Mouse (Mus musculus): ENCODE data around the gene Pafah1b2.

DNA sequence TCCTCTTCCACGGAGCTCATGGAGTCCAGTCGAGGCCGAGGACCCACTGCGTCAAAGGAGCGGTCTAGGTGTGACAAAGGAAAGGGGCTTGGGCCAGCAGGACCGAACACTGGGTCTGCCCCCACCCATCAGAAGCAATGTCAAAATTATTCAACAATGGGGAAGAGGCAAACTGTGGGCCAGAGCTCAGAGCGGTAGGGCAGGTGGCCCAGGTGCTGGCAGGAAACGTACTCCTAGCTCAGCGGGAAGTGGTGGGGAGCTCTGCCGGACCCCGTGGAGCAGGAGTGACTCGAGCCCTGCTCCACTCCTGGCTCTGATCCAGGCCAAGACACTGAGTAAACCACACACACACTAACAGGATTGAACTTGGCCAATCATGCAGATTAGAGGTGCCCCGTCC lies 66.8 kb downstream of the Pafah1b2 start:
- TF ChIP-seq CTCF (IDR thresholded peaks at IDR 0.05) (no peak), EP300 (IDR thresholded peaks at IDR 0.05) (no peak)

Data from lung, postnatal 0 days (tissue).